Mouse (Mus musculus): Measurements from ENCODE around the gene Nelfe.

DNA sequence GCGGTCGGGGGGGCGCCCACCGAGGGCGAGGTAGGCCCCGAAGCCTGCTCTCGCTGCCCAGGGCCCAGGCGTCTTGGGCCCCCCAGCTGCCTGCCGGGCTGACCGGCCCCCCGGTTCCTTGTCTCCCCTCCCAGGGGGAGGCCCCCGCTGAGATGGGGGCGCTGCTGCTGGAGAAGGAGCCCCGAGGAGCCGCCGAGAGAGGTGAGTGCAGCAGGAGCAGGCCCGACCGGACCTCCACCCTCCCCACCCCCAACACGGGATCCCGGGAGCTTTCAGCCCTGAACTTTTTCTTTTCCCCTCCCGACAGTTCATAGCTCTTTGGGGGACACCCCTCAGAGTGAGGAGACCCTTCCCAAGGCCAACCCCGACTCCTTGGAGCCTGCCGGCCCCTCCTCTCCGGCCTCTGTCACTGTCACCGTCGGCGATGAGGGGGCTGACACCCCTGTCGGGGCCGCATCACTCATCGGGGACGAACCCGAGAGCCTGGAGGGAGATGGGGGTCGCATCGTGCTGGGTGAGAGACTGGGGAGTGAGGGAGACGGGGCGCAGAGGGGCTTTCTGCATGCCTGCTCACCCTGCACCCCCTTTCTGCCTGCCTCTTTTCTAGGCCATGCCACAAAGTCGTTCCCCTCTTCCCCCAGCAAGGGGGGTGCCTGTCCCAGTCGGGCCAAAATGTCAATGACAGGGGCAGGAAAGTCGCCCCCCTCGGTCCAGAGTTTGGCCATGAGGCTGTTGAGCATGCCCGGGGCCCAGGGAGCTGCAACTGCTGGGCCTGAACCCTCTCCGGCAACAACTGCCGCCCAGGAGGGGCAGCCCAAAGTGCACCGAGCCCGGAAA, 49.1 kb downstream of the Nelfe start:
- no peak for TF ChIP-seq HCFC1 (IDR thresholded peaks at IDR 0.05; ENCODE audit: borderline replicate concordance, insufficient read depth, low read length)
- no peak for TF ChIP-seq ZC3H11A (IDR thresholded peaks at IDR 0.05; ENCODE audit: borderline replicate concordance, low read depth, low read length)
- no peak for TF ChIP-seq CHD2 (IDR thresholded peaks at IDR 0.05; ENCODE audit: low read depth, low read length)
- no peak for TF ChIP-seq ZNF384 (IDR thresholded peaks at IDR 0.05; ENCODE audit: low read depth, low read length)
- no peak for TF ChIP-seq MAFK (IDR thresholded peaks at IDR 0.05; ENCODE audit: insufficient read depth, low read depth, low read length)
